Mouse (Mus musculus): ENCODE measurements around the gene Gnb3. TPM values are rescaled to one million over a fixed set of nuclear protein-coding genes. Genes with fewer than 3 reads are reported as not detected.

Gene Gnb3
- polyA plus RNA-seq, 1 experiment = not detected

DNA sequence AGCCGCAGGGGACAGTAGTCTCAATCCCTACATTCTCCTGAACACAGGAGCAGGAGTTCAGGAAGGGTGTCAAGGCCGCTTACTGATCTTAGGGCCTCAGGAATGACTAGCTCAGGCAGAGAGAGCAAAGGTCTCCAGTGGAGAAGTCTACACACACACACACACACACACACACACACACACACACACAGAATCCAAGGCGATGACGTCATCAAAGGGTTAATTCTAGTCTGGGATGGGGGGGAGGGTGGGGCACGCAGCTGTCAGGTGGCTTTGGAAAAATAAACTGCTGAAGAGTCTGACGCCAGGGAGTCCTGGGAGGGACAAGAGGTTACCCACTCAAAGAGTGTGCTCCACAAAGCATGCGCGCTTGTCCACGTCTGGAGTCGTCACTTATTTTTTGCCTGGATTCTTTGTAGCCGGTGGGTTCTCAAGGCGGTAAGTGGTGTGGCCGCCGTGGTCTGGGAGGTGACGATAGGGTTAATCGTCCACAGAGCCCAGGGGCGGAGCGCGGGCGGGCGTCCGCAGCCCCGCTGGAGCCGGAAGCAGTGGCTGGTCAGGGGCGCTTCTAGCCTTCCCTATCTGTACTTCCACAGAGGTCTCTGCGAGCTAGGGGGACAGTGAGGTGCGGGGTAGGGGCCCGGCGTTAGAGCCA, 31.6 kb downstream of the Gnb3 start, which contains the start of gene Spsb2:
Gene Spsb2, plus strand, starts transcription at position 304 of the 655 bp plus-strand sequence.
- peak within 1 kb of the TSS; percentile 19 for H3K27ac ChIP-seq (ENCODE audit: insufficient read depth, low read length)
- peaks cover 8% of the 10 kb centered on the region for H3K36me3 ChIP-seq (ENCODE audit: control insufficient read depth, insufficient read depth, low read length, poor library complexity, severe bottlenecking)
- peak within 1 kb of the TSS; percentile 93 for H3K4me3 ChIP-seq (ENCODE audit: low read depth, low read length)
- H3K4me1 ChIP-seq (ENCODE audit: control insufficient read depth, insufficient read depth, low read length) = no peaks in the 10 kb centered on the region
- no peaks in the 10 kb centered on the region for H3K9me3 ChIP-seq (replicated peaks; ENCODE audit: control insufficient read depth, insufficient read depth, low read length, poor library complexity, severe bottlenecking)
- H3K9ac ChIP-seq (ENCODE audit: low read depth, poor library complexity, severe bottlenecking) = peak within 1 kb of the TSS; percentile 75
- TF ChIP-seq POLR2A (IDR thresholded peaks at IDR 0.05; ENCODE audit: insufficient read depth, low read length) (no peak), CTCF (IDR thresholded peaks at IDR 0.05; ENCODE audit: low read depth, low read length) (no peak), EP300 (IDR thresholded peaks at IDR 0.05; ENCODE audit: insufficient read depth, low read depth, low read length) (no peak)
- H3K27me3 ChIP-seq (ENCODE audit: control insufficient read depth, insufficient read depth, low read length, poor library complexity, severe bottlenecking) = no peaks in the 10 kb centered on the region

GRCm38 (mm10) chr6:124807986-124808357, 32.1 kb downstream of the Gnb3 start:
- H3K4me3 ChIP-seq (ENCODE audit: low read depth, low read length) = peak overlapping the region; percentile 93
- no peaks in the 10 kb centered on the region for H3K27me3 ChIP-seq (ENCODE audit: control insufficient read depth, insufficient read depth, low read length, poor library complexity, severe bottlenecking)
- TF ChIP-seq POLR2A (IDR thresholded peaks at IDR 0.05; ENCODE audit: insufficient read depth, low read length) = no peak
- no peak for TF ChIP-seq CTCF (IDR thresholded peaks at IDR 0.05; ENCODE audit: low read depth, low read length)
- TF ChIP-seq EP300 (IDR thresholded peaks at IDR 0.05; ENCODE audit: insufficient read depth, low read depth, low read length) = no peak
- 0 out of 2 replicates have a peak overlapping the region, but pooled peaks have one; percentile 75 for H3K9ac ChIP-seq (ENCODE audit: low read depth, poor library complexity, severe bottlenecking)
- H3K36me3 ChIP-seq (ENCODE audit: control insufficient read depth, insufficient read depth, low read length, poor library complexity, severe bottlenecking) = peaks cover 8% of the 10 kb centered on the region
- H3K4me1 ChIP-seq (ENCODE audit: control insufficient read depth, insufficient read depth, low read length) = no peaks in the 10 kb centered on the region
- H3K27ac ChIP-seq (ENCODE audit: insufficient read depth, low read length) = no peak overlapping the region
- H3K9me3 ChIP-seq (replicated peaks; ENCODE audit: control insufficient read depth, insufficient read depth, low read length, poor library complexity, severe bottlenecking) = no peaks in the 10 kb centered on the region

DNA sequence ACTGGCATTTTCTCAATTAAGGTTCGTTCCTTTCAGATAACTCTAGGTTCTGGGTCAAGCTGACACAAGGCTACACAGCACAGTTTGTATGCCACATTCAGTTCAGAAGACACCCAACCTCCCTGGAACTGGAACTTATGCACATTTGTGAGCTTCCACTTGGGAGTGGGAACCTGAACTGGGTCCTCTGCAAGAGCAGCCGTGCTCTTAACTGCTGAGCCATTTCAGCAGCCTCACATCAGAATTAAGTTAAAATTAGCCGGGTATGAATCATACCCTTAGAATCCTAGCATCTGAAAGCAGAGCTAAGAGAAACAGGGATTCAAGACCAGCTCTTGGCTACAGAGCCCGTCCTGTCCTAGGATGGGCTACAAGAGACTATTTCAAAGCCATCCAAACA, 32.7 kb downstream of the Gnb3 start:
- Histone ChIP-seq H3K4me3 (ENCODE audit: low read depth, low read length) (no peak overlapping the region), H3K4me1 (ENCODE audit: control insufficient read depth, insufficient read depth, low read length) (no peaks in the 10 kb centered on the region), H3K27me3 (ENCODE audit: control insufficient read depth, insufficient read depth, low read length, poor library complexity, severe bottlenecking) (no peaks in the 10 kb centered on the region), H3K27ac (ENCODE audit: insufficient read depth, low read length) (no peak overlapping the region), H3K36me3 (ENCODE audit: control insufficient read depth, insufficient read depth, low read length, poor library complexity, severe bottlenecking) (peaks cover 8% of the 10 kb centered on the region), H3K9ac (ENCODE audit: low read depth, poor library complexity, severe bottlenecking) (no peak overlapping the region), H3K9me3 (replicated peaks; ENCODE audit: control insufficient read depth, insufficient read depth, low read length, poor library complexity, severe bottlenecking) (no peaks in the 10 kb centered on the region)
- TF ChIP-seq EP300 (IDR thresholded peaks at IDR 0.05; ENCODE audit: insufficient read depth, low read depth, low read length) (no peak), CTCF (IDR thresholded peaks at IDR 0.05; ENCODE audit: low read depth, low read length) (no peak), POLR2A (IDR thresholded peaks at IDR 0.05; ENCODE audit: insufficient read depth, low read length) (no peak)

DNA sequence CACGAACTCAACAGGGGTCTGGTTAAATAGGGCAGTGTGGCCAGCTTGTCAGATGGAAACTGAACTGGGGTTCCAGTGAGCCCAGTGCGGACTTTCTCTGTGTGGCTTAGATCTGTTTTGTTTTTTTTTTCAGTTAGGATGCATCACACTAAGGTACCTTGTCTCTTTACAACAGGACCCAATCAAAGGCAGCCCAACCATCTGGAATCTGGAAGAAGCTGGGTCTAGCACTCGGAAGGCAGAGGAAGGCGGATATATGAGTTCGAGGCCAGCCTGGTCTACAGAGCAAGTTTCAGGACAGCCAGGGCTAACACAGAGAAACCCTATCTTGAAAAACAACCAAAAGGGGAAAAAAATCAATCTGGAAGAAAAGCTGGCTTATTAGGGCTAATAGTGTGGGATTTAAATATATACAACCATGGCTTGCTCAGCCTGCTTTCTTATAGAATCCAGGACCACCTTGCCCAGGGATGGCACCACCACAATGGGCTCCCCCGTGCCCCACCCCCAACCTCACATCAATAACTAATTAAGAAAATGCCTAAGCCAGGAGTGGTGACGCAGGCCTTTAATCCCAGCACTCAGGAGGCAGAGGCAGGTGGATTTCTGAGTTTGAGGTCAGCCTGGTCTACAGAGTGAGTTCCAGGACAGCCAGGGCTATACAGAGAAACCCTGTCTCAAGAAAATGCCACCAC, 33.5 kb downstream of the Gnb3 start:
- H3K9me3 ChIP-seq (replicated peaks; ENCODE audit: control insufficient read depth, insufficient read depth, low read length, poor library complexity, severe bottlenecking) = no peaks in the 10 kb centered on the region
- TF ChIP-seq EP300 (IDR thresholded peaks at IDR 0.05; ENCODE audit: insufficient read depth, low read depth, low read length) (no peak), POLR2A (IDR thresholded peaks at IDR 0.05; ENCODE audit: insufficient read depth, low read length) (no peak), CTCF (IDR thresholded peaks at IDR 0.05; ENCODE audit: low read depth, low read length) (no peak)
- H3K27ac ChIP-seq (ENCODE audit: insufficient read depth, low read length) = peak overlapping the region; percentile 97
- H3K36me3 ChIP-seq (ENCODE audit: control insufficient read depth, insufficient read depth, low read length, poor library complexity, severe bottlenecking) = peaks cover 3% of the 10 kb centered on the region
- H3K9ac ChIP-seq (ENCODE audit: low read depth, poor library complexity, severe bottlenecking) = peak overlapping the region; percentile 84
- H3K4me3 ChIP-seq (ENCODE audit: low read depth, low read length) = peak overlapping the region; percentile 54
- no peaks in the 10 kb centered on the region for H3K27me3 ChIP-seq (ENCODE audit: control insufficient read depth, insufficient read depth, low read length, poor library complexity, severe bottlenecking)
- H3K4me1 ChIP-seq (ENCODE audit: control insufficient read depth, insufficient read depth, low read length) = no peaks in the 10 kb centered on the region

GRCm38 (mm10) chr6:124805341-124806321, 34.4 kb downstream of the Gnb3 start:
- H3K9me3 ChIP-seq (replicated peaks; ENCODE audit: control insufficient read depth, insufficient read depth, low read length, poor library complexity, severe bottlenecking) = no peaks in the 10 kb centered on the region
- H3K27me3 ChIP-seq (ENCODE audit: control insufficient read depth, insufficient read depth, low read length, poor library complexity, severe bottlenecking) = no peaks in the 10 kb centered on the region
- no peaks in the 10 kb centered on the region for H3K4me1 ChIP-seq (ENCODE audit: control insufficient read depth, insufficient read depth, low read length)
- peak overlapping the region; percentile 56 for H3K4me3 ChIP-seq (ENCODE audit: low read depth, low read length)
- peak overlapping the region; percentile 97 for H3K27ac ChIP-seq (ENCODE audit: insufficient read depth, low read length)
- no peaks in the 10 kb centered on the region for H3K36me3 ChIP-seq (ENCODE audit: control insufficient read depth, insufficient read depth, low read length, poor library complexity, severe bottlenecking)
- peak; percentile 59; the same call in 1 of the 2 replicates for TF ChIP-seq EP300 (IDR thresholded peaks at IDR 0.05; ENCODE audit: insufficient read depth, low read depth, low read length)
- peak; percentile 63 for TF ChIP-seq POLR2A (IDR thresholded peaks at IDR 0.05; ENCODE audit: insufficient read depth, low read length)
- TF ChIP-seq CTCF (IDR thresholded peaks at IDR 0.05; ENCODE audit: low read depth, low read length) = peak; percentile 29
- H3K9ac ChIP-seq (ENCODE audit: low read depth, poor library complexity, severe bottlenecking) = peak overlapping the region; percentile 84

All from ES-Bruce4 (cell line).